Mouse (Mus musculus): ENCODE results near the gene Grin2b.

DNA sequence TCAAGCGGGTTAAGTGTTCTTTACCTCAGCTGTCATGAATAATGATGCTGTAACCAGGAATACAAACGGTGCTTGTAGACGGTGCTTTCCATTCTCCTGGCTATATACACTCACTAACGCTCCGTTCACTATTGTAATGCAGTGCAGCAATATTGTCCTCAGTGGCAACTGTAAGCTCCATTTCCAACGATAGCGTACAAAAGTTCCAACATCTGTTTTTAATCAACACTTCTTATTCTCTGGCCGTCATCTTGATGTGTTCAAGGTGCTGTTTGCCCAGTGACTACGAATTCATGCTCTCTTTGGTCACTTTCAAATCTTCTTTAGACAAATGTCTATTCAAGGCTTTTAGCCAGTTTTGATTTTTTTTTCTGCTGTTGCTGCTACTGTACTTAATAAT, 480.8 kb downstream of the Grin2b start:
- TF ChIP-seq CTCF (IDR thresholded peaks at IDR 0.05; ENCODE audit: low read depth) (no peak), EP300 (optimal IDR thresholded peaks at IDR 0.05) (no peak)

Measured in stomach, postnatal 0 days (tissue).